Mouse (Mus musculus) bone marrow macrophage, adult 2 months (primary cell): ENCODE measurements at regions not wholly inside any gene's neighbourhood (a gene's known extent, or its start where the extent isn't known, plus 50 kb on each side); places are given as distances from the start of the nearest gene placed in this dataset.

ENCODE experiments used
- CTCF ChIP-seq: IDR thresholded peaks from 2 replicates; pipeline ENCODE4 v1.5.1; 2012; ENCODE audit warnings: low read depth, mild to moderate bottlenecking, low read length, moderate library complexity
- POLR2A ChIP-seq: IDR thresholded peaks from 2 replicates; pipeline ENCODE4 v1.6.1; 2012; ENCODE audit warnings: mild to moderate bottlenecking, low read depth, low read length, borderline replicate concordance

GRCm38 (mm10) chr7:135965528-135965927, 249.4 kb upstream of the Mki67 start:
- TF ChIP-seq CTCF (no peak), POLR2A (no peak)
